Mouse (Mus musculus): ENCODE measurements around the gene Olfr631. TPM values are rescaled to one million over a fixed set of nuclear protein-coding genes. Genes with fewer than 3 reads are reported as not detected.
A peak's percentile ranks its signal among the peaks of the same experiment; 100 is the strongest.
"Not testable (repeated sequence)": the region's sequence is repeated elsewhere in the genome, so short reads cannot be mapped to it uniquely, and the experiment has no call there.

The Olfr631 gene
- not detected in 2 replicates for polyA plus RNA-seq (2015; fragmentation: Nextera tagmentation; extraction: Ambion mirVana)

DNA sequence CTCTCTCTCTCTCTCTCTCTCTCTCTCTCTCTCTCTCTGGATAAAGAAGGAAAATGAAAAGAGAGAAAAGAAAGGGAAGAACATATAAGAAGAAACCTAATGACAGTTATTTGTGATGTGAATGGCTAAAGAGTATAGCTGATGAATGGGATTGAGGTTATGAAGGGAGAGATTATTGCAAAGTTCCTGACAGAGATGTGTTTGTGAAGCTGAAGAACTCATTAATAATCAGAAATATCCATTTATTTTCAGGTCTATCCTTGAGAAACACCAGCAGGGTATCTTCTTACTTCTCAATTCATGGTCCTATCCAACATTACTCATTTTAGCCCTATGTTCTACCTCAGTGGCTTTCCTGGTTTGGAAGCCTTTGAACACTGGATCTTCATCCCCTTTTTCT is at the start of gene Olfr631:
Olfr631 (plus strand) TSS at position 301 of the 400 bp plus-strand sequence.
- ATAC-seq (ENCODE audit: low FRiP score): no peak
- no peaks in the 10 kb centered on the region for H3K9me3 ChIP-seq
- H3K4me2 ChIP-seq: no peak within 1 kb of the TSS
- no peaks in the 10 kb centered on the region for H3K4me1 ChIP-seq (replicated peaks)
- H3K9ac ChIP-seq: no peak within 1 kb of the TSS
- no peak within 1 kb of the TSS for H3K27ac ChIP-seq
- no peaks in the 10 kb centered on the region for H3K27me3 ChIP-seq
- no peak within 1 kb of the TSS for H3K4me3 ChIP-seq
- H3K36me3 ChIP-seq: no peaks in the 10 kb centered on the region

DNA sequence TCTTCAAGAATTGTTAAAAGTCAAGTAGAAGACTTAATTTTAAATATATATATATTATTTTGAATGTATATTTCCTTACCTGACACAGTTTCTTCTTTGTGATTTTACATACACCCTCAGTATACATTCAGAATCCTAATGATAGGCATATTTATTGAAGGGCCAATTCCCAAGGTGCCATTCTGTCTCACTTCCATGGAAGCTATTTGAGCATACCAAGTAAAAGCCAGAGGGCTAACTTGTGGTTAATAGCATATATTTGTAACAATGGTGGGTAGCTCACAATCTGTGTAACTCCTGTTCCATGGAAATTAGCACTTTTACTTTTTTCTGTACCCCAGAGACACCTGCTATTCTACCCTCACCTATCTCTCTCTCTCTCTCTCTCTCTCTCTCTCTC is 42.5 kb upstream of the Olfr631 start, which contains the start of gene Olfr66:
Olfr66 (minus strand) TSS at position 101 of the 400 bp plus-strand sequence.
- Histone ChIP-seq H3K36me3 (no peaks in the 10 kb centered on the region), H3K4me2 (no peak within 1 kb of the TSS), H3K27me3 (no peaks in the 10 kb centered on the region), H3K4me1 (replicated peaks) (no peaks in the 10 kb centered on the region), H3K27ac (no peak within 1 kb of the TSS), H3K9me3 (no peaks in the 10 kb centered on the region), H3K4me3 (no peak within 1 kb of the TSS), H3K9ac (no peak within 1 kb of the TSS)
- ATAC-seq (ENCODE audit: low FRiP score): no peak

DNA sequence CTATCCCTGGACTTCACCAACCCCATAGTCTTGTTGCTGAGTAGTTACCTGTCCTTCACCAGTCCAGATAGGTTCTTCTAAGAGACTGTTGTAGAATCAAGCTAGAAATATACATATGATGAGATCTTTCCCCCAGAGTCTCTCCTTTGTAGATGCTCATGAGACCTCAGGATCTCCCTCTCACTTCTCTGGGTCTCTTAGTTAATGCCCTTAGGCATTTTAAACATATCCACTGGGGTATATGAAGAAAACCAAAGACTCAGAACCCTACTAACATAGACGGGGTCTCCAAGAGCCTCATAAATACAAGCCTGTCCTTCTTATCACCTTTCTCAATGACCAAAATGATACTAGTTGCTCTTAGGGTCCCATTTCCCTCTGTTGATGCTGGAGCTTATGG is 34.2 kb upstream of the Olfr631 start, which contains the start of gene Olfr64:
Olfr64 (minus strand) TSS at position 101 of the 400 bp plus-strand sequence.
- H3K4me1 ChIP-seq (replicated peaks): no peaks in the 10 kb centered on the region
- H3K36me3 ChIP-seq: no peaks in the 10 kb centered on the region
- no peak for ATAC-seq (ENCODE audit: low FRiP score)
- no peak within 1 kb of the TSS for H3K9ac ChIP-seq
- H3K4me2 ChIP-seq: no peak within 1 kb of the TSS
- H3K27me3 ChIP-seq: no peaks in the 10 kb centered on the region
- no peak within 1 kb of the TSS for H3K27ac ChIP-seq
- WGBS: 88% methylated on average over 1 of the region's 1 CpGs
- no peak within 1 kb of the TSS for H3K4me3 ChIP-seq
- H3K9me3 ChIP-seq: no peaks in the 10 kb centered on the region

DNA sequence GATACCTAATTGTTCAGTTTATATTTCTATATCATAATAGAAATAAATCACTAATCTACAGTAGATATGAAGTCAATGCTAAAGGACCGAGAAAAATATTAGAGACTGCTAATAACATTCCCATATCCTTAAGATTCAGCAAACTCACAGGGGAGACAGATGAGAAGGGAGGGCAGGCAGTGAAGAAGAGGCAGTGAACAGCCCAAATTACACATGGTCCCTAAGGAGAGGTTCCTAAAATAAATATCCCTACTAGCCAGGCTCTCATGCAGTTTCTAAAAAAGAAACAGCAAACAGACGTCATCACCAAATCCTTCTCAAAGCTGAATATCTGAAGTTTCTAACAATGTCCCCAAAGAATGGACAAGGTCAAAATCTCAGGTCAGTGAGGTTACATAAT is 25.4 kb upstream of the Olfr631 start, which contains the start of gene Olfr65:
Olfr65 (plus strand) TSS at position 301 of the 400 bp plus-strand sequence.
- Histone ChIP-seq H3K27ac (no peak within 1 kb of the TSS), H3K4me2 (no peak within 1 kb of the TSS), H3K36me3 (no peaks in the 10 kb centered on the region), H3K27me3 (no peaks in the 10 kb centered on the region), H3K9ac (no peak within 1 kb of the TSS), H3K9me3 (no peaks in the 10 kb centered on the region), H3K4me1 (replicated peaks) (no peaks in the 10 kb centered on the region), H3K4me3 (no peak within 1 kb of the TSS)
- ATAC-seq (ENCODE audit: low FRiP score): no peak
- 80% methylated on average over 2 of the region's 2 CpGs for WGBS

DNA sequence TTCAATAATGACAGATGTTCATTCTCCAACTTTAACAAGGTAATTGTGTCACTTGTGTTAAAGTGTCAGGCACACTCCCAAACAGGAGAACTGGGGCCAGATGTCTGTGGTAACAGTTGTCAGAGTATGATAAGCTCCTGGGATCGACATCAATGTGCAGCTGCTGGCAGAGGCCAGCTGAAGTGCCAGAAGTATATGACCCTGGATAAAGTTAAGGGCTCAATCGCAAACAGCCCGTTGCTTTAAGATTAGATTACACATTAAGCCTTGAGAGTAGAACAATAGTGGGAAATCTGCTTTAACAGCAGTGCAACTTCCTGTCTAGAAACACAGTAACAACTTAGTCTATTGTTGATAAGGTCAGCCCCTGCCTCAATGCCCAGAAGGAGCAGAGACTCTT is 18.6 kb upstream of the Olfr631 start:
- ATAC-seq (ENCODE audit: low FRiP score): no peak
- Histone ChIP-seq H3K27ac (no peak overlapping the region), H3K4me3 (no peak overlapping the region), H3K4me1 (replicated peaks) (no peaks in the 10 kb centered on the region), H3K27me3 (no peaks in the 10 kb centered on the region), H3K36me3 (no peaks in the 10 kb centered on the region), H3K4me2 (no peak overlapping the region), H3K9me3 (no peaks in the 10 kb centered on the region), H3K9ac (no peak overlapping the region)
- WGBS: 67% methylated on average over 3 of the region's 3 CpGs

DNA sequence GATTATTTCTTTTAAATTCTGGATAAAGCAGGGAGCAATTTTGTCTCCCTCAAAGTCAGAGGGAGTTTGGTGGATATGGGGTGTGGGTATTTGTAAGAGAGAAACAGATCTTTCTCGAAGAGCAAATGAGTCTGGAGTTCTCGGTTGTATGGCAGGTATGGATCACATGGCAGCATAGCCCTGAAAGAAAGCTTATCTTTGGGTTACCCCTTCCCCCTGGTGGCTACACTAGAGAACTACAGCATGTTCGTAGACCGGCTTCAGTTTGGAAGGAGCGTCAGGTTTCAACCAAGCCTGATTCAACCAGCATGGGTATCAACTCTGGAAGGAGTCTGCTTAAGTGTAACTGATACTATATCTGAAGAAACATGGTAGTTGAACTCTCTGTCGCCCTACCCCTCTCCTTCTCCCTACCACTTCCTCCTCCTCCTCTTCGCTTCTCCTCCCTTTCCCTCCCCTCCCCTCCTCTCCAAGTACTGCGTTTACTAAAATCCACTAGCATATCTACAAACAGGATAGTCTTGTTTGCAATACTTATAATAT is 15.6 kb upstream of the Olfr631 start:
- H3K36me3 ChIP-seq: no peaks in the 10 kb centered on the region
- no peak overlapping the region for H3K4me2 ChIP-seq
- no peak for ATAC-seq (ENCODE audit: low FRiP score)
- no peaks in the 10 kb centered on the region for H3K9me3 ChIP-seq
- H3K9ac ChIP-seq: no peak overlapping the region
- H3K4me1 ChIP-seq (replicated peaks): no peaks in the 10 kb centered on the region
- H3K27me3 ChIP-seq: no peaks in the 10 kb centered on the region
- no peak overlapping the region for H3K27ac ChIP-seq
- WGBS: 59% methylated on average over 8 of the region's 8 CpGs
- H3K4me3 ChIP-seq: no peak overlapping the region

DNA sequence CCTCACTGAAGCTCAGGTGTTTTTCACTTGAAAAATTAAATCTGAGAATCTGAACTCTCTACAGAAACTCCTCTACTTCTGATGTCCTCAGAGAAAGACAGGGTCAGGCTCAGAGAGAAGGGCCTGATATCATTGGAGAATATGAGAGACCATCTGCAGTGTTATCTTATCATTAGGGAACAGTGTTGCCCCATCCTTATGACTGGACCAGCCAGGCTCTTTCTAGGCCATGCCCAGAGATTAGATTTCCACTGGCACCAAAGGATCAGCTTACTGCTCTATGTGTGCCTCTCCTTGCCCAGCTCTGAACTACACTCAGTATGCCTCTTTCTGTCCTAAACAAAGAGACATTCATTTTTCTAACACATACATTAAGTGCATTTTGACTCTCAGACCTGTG is 13.3 kb upstream of the Olfr631 start:
- Histone ChIP-seq H3K36me3 (no peaks in the 10 kb centered on the region), H3K4me3 (no peak overlapping the region), H3K9me3 (no peaks in the 10 kb centered on the region), H3K27me3 (no peaks in the 10 kb centered on the region), H3K9ac (no peak overlapping the region), H3K4me2 (no peak overlapping the region), H3K27ac (no peak overlapping the region), H3K4me1 (replicated peaks) (no peaks in the 10 kb centered on the region)
- ATAC-seq (ENCODE audit: low FRiP score): no peak

DNA sequence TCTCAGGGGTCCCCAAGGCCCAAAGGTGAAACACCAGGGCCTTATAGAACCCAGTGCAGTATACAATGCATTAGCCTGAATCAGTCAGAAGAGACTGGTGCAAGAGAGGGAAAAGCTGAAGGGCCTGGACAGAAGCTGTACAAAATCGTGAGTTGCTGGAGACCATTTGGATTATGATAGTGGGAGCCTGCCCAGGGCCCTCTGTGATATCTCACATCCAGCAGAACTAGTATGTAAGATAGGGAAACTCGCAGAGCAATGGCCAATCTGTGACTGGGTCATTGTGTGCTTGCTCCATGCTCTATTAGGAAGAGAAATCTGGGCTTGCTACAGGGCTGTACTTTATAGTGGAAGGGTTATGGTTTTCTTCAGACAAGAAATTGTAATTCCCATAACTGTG is 5.6 kb downstream of the Olfr631 start, which contains the start of gene Olfr632:
Olfr632 (plus strand) TSS at position 84 of the 400 bp plus-strand sequence.
- Histone ChIP-seq H3K9ac (no peak within 1 kb of the TSS), H3K4me1 (replicated peaks) (no peaks in the 10 kb centered on the region), H3K27ac (no peak within 1 kb of the TSS), H3K9me3 (no peaks in the 10 kb centered on the region), H3K4me3 (no peak within 1 kb of the TSS), H3K4me2 (no peak within 1 kb of the TSS), H3K36me3 (no peaks in the 10 kb centered on the region), H3K27me3 (no peaks in the 10 kb centered on the region)
- no peak for ATAC-seq (ENCODE audit: low FRiP score)
- 83% methylated on average over 2 of the region's 2 CpGs for WGBS

DNA sequence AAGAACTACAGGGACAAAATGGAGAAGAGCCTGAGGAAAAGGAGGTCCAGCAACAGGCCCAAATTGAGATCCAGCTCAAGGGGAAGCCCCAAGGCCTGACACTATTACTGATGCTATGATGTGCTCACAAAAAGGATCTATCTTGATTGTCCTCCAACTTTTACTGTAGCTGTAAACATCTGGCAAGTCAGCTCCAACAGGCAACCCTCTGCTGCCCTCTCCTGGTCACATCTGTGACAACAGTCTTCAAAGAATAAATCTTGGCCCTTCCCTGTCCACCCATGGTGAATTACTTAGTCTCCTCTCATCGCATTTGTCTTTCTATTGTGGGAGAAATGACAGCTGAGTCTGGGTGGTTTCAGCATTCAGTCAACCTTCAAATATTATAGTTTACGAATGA is 14.1 kb downstream of the Olfr631 start:
- 29% methylated on average over 2 of the region's 2 CpGs for WGBS
- Histone ChIP-seq H3K4me3 (no peak overlapping the region), H3K9ac (no peak overlapping the region), H3K27me3 (no peaks in the 10 kb centered on the region), H3K27ac (no peak overlapping the region), H3K36me3 (no peaks in the 10 kb centered on the region), H3K4me1 (replicated peaks) (no peaks in the 10 kb centered on the region), H3K9me3 (no peaks in the 10 kb centered on the region), H3K4me2 (no peak overlapping the region)
- ATAC-seq (ENCODE audit: low FRiP score): peak; percentile 39; the same call in 1 of the 2 replicates

DNA sequence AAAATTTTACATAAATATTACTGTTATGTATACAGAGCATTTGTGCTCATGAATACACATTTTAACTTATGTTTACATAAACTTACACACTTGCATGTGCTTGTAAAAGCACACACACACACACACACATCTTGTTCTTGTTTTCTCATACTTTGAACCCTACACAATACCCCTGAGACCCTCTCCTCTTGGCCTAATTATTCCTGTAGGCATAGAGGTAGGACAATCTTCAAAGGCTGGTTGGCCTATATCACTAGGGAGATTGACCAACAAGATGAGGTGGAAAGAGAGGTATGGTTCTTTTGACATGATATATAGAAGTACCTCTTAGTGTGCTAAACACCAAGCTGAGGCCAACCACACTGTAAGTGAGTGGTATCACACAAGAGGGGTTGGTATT is 15.5 kb downstream of the Olfr631 start, which contains the start of gene Olfr633:
Olfr633 (plus strand) TSS at position 301 of the 400 bp plus-strand sequence.
- ATAC-seq (ENCODE audit: low FRiP score): no peak
- Histone ChIP-seq H3K36me3 (no peaks in the 10 kb centered on the region), H3K27ac (no peak within 1 kb of the TSS), H3K4me3 (no peak within 1 kb of the TSS), H3K4me2 (no peak within 1 kb of the TSS), H3K4me1 (replicated peaks) (no peaks in the 10 kb centered on the region), H3K9me3 (no peaks in the 10 kb centered on the region), H3K9ac (no peak within 1 kb of the TSS), H3K27me3 (no peaks in the 10 kb centered on the region)

DNA sequence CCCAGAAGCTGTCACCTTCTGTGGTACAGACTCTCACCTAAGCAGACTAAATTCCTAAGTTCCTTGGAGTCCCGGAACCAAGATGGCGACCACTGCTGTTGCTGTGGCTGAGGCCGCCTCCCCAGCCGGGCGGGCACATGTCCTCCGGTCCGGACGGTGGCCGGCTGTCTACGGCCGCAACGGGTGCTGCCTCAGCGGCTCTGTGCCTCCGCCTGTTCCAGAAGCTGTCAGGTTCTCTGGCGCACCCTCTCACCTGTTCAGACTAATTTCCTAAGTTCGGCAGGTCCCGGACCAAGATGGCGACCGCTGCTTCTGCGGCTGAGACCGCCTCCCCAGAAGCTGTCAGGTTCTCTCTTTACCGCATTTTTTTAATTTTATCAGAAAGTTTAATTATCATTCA is 38.2 kb downstream of the Olfr631 start:
- WGBS: 95% methylated on average over 22 of the region's 22 CpGs
- H3K27me3 ChIP-seq; H3K36me3 ChIP-seq; H3K4me2 ChIP-seq; H3K4me3 ChIP-seq; H3K27ac ChIP-seq; H3K9ac ChIP-seq; ATAC-seq (ENCODE audit: low FRiP score); H3K9me3 ChIP-seq; H3K4me1 ChIP-seq (replicated peaks): not testable (repeated sequence)

DNA sequence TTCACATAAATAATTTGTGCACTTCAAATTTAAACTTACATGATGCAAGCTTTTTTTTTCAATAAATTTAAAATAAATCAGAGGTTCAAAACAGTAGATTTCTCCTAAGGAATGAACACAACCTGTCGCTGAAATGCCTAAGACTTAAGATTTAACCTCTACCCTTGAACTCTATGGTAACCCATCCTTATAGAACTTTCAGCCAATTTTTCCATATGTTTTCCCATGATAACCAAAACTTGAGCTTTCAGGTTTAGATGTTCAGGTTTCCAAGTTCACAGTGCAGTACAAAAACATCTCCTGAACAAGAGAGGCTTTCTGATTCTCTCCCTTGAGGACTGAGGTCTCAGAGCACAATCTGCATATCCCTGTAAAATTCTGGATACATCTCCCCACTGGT is 42.2 kb downstream of the Olfr631 start, which contains the start of gene Olfr635:
Olfr635 (plus strand) TSS at position 301 of the 400 bp plus-strand sequence.
- H3K27ac ChIP-seq: no peak within 1 kb of the TSS
- no peaks in the 10 kb centered on the region for H3K9me3 ChIP-seq
- H3K4me3 ChIP-seq: no peak within 1 kb of the TSS
- H3K9ac ChIP-seq: no peak within 1 kb of the TSS
- ATAC-seq (ENCODE audit: low FRiP score): no peak
- H3K36me3 ChIP-seq: no peaks in the 10 kb centered on the region
- H3K4me2 ChIP-seq: no peak within 1 kb of the TSS
- 71% methylated on average over 1 of the region's 1 CpGs for WGBS
- no peaks in the 10 kb centered on the region for H3K4me1 ChIP-seq (replicated peaks)
- H3K27me3 ChIP-seq: no peaks in the 10 kb centered on the region

DNA sequence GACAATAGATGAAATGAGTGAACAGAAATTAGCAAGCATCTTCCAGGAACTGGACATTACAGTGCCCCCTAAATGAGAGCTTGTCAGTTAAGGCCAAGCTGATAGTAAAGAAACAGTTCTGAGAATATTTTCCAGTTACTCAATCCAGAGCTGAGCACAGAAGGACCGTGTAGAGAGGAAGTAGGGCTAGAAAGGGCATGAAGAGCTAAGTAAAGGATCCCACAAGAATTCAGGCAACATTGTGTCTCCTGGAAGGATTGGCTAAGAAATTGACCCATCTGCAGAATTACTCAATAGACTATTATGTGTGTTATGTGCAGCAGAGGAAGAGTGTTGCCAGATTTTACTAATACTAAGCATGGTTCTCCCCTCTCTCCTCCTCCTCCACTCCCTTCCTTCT is 43.2 kb downstream of the Olfr631 start:
- Histone ChIP-seq H3K4me1 (replicated peaks) (no peaks in the 10 kb centered on the region), H3K9ac (no peak overlapping the region), H3K27ac (no peak overlapping the region), H3K27me3 (no peaks in the 10 kb centered on the region), H3K4me2 (no peak overlapping the region), H3K4me3 (no peak overlapping the region), H3K9me3 (no peaks in the 10 kb centered on the region), H3K36me3 (no peaks in the 10 kb centered on the region)
- WGBS: 77% methylated on average over 1 of the region's 1 CpGs
- no peak for ATAC-seq (ENCODE audit: low FRiP score)

All from hindbrain, embryonic 13.5 days (tissue).